Mouse (Mus musculus) megakaryocyte-erythroid progenitor cell, adult 5-6 weeks (primary cell): ENCODE data around the gene Abcf1. TPM values are rescaled to one million over a fixed set of nuclear protein-coding genes. Genes with fewer than 3 reads are reported as not detected.
A peak's percentile ranks its signal among the peaks of the same experiment; 100 is the strongest.
"Not testable (repeated sequence)": the region's sequence is repeated elsewhere in the genome, so short reads cannot be mapped to it uniquely, and the experiment has no call there.

ENCODE experiments used
- ATAC-seq: replicated peaks from 2 replicates; pipeline ENCODE4 v1.8.0; 2016; ENCODE audit warnings: mild to moderate bottlenecking, inconsistent platforms; ENCODE audit not compliant: severe bottlenecking, poor library complexity, low FRiP score, low TSS enrichment
- total RNA-seq, 2 experiments: library from RNA; stranded (forward) in 1 of 2; stranded (reverse) in 1 of 2; fragments of 200-1000, 215-1000 nt in 1 of 2; fragments of >200 nt in 1 of 2; fragmentation: Nextera tagmentation in 1 of 2; gene quantifications; 2 replicates each; pipeline ENCODE4 v1.2.3; 2014 to 2017

The Abcf1 gene
- total RNA-seq (2014; fragmentation: Nextera tagmentation): 132 and 157 TPM in 2 replicates
- total RNA-seq (2017): 398 and 560 TPM in 2 replicates

- peak; percentile 94 for ATAC-seq
Measured at GRCm38 (mm10) chr17:35969418-35970389, at the start of gene Abcf1. Abcf1 (minus strand) TSS chr17:35969761.

- ATAC-seq: no peak
Measured at GRCm38 (mm10) chr17:36018979-36019378, 49.4 kb upstream of the Abcf1 start.

GRCm38 (mm10) chr17:36017046-36017445, 47.5 kb upstream of the Abcf1 start:
- no peak for ATAC-seq

GRCm38 (mm10) chr17:36014977-36015376, 45.4 kb upstream of the Abcf1 start:
- no peak for ATAC-seq

- not testable (repeated sequence) for ATAC-seq
Measured at GRCm38 (mm10) chr17:36004409-36004808, 34.8 kb upstream of the Abcf1 start.

GRCm38 (mm10) chr17:36003331-36003730, 33.8 kb upstream of the Abcf1 start:
- ATAC-seq: no peak

GRCm38 (mm10) chr17:36001966-36002365, 32.4 kb upstream of the Abcf1 start:
- peak; percentile 77 for ATAC-seq

- ATAC-seq: no peak
Measured at GRCm38 (mm10) chr17:36001121-36001897, 31.7 kb upstream of the Abcf1 start.

GRCm38 (mm10) chr17:36000349-36000748, 30.8 kb upstream of the Abcf1 start:
- no peak for ATAC-seq

- no peak for ATAC-seq
Measured at GRCm38 (mm10) chr17:35999356-35999755, 29.8 kb upstream of the Abcf1 start.

- no peak for ATAC-seq
Measured at GRCm38 (mm10) chr17:35998545-35999305, 29.2 kb upstream of the Abcf1 start.

- no peak for ATAC-seq
Measured at GRCm38 (mm10) chr17:35997713-35998510, 28.4 kb upstream of the Abcf1 start.

- ATAC-seq: peak; percentile 64
Measured at GRCm38 (mm10) chr17:35996949-35997348, 27.4 kb upstream of the Abcf1 start.

- no peak for ATAC-seq
Measured at GRCm38 (mm10) chr17:35994879-35995240, 25.3 kb upstream of the Abcf1 start.

- ATAC-seq: peak; percentile 46
Measured at GRCm38 (mm10) chr17:35994175-35994878, 24.8 kb upstream of the Abcf1 start.

- ATAC-seq: peak; percentile 47
Measured at GRCm38 (mm10) chr17:35993675-35994074, 24.1 kb upstream of the Abcf1 start.

GRCm38 (mm10) chr17:35991781-35992180, 22.2 kb upstream of the Abcf1 start:
- no peak for ATAC-seq

GRCm38 (mm10) chr17:35981776-35982175, 12.2 kb upstream of the Abcf1 start:
- ATAC-seq: no peak
